Mouse (Mus musculus) cortical plate, adult 2 months (tissue): ENCODE data around the gene Tnr. TPM values are rescaled to one million over a fixed set of nuclear protein-coding genes. Genes with fewer than 3 reads are reported as not detected.

Experiments
- H3K27ac ChIP-seq: fragments of 200-500 bp; 2 replicates; pipeline ENCODE4 v1.5.1; 2012; ENCODE audit warnings: low read length, control low read depth, inconsistent platforms; ENCODE audit not compliant: insufficient read depth
- H3K4me1 ChIP-seq: fragments of 200-500 bp; 2 replicates; pipeline ENCODE4 v1.6.1; 2011; ENCODE audit warnings: low read length; ENCODE audit not compliant: control insufficient read depth, insufficient read depth
- H3K4me3 ChIP-seq: fragments of 200-500 bp; 2 replicates; pipeline ENCODE4 v1.5.1; 2011; ENCODE audit warnings: mild to moderate bottlenecking, low read length, control low read depth; ENCODE audit not compliant: insufficient read depth
- CTCF ChIP-seq: fragments of 200-500 bp; IDR thresholded peaks from 2 replicates; pipeline ENCODE4 v1.5.1; 2011; ENCODE audit warnings: mild to moderate bottlenecking, control low read depth, low read length; ENCODE audit not compliant: insufficient read depth; ENCODE audit errors: extremely low read depth
- POLR2A ChIP-seq: fragments of 200-500 bp; IDR thresholded peaks from 2 replicates; pipeline ENCODE4 v1.6.1; 2011; ENCODE audit warnings: mild to moderate bottlenecking, low read length, control low read depth; ENCODE audit not compliant: insufficient read depth; ENCODE audit errors: extremely low read depth
- polyA plus RNA-seq: library from polyadenylated mRNA; depleted of rRNA; stranded (reverse); fragments of >200 nt; gene quantifications from 2 replicates; pipeline ENCODE4 v1.2.3, GENCODE M21; 2012

Gene Tnr
- polyA plus RNA-seq, 1 experiment = 32.1 TPM

DNA sequence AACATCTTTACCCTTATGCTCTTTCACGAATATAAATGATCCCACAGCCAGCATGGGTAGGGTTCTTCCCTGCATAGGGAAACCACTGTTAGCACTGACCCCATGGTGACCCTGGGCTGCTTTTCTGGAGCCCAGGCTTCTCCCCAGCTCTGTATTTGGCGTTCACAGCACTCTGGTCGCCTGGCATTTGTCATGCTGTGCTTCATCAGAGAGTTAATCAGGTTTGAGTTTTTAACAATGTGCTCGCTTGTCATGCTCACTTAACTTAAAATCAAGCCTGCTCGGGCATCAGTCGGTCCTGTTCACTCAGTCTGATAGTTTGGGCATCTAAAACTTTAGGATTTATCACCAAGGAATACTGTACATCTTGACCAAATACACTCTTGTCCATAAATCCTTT lies 227.3 kb downstream of the Tnr start:
- no peaks in the 10 kb centered on the region for H3K4me1 ChIP-seq
- H3K27ac ChIP-seq = no peak overlapping the region
- no peak overlapping the region for H3K4me3 ChIP-seq
- TF ChIP-seq CTCF (no peak), POLR2A (no peak)

DNA sequence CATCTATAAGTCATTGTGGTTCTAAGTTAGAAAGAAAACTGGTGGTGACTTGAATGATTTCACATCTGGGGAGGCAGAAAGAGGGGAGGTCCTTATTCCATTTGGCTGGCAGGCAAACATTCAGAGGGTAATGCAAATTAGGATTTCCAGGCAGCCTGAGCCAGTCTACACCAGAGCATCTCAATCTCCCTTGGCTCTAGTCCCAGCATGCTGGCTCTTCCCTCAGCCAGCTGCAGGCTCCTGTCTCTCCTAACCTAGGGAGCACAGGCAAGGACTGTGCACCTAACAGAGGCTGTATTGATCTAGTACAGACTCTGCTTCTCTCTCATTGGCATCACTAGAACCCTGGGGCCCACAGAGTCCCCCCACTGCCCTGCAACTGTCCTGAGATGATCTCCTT lies 237.4 kb downstream of the Tnr start:
- Histone ChIP-seq H3K4me3 (no peak overlapping the region), H3K27ac (no peak overlapping the region), H3K4me1 (no peaks in the 10 kb centered on the region)
- TF ChIP-seq POLR2A (no peak), CTCF (no peak)

DNA sequence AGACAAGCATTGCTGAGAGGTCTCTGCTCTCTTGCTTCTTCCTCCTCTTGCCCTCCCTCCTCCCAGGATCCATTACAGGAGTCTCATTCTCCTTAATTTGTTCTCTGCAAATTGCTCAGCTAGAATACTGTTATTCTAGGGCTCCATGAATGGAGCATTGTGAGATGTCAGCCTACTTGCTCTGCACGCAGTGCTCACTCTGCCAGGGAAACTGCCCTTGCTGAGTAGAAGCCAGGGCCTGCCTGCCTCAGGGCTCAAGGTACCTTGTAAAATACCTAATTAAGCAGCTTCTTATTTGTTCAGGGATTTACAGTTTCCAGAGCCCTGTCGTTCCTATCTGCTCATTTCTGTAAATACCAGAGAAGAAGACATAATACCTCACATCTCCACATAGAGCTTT lies 240.3 kb downstream of the Tnr start:
- Histone ChIP-seq H3K4me1 (no peaks in the 10 kb centered on the region), H3K4me3 (no peak overlapping the region), H3K27ac (no peak overlapping the region)
- TF ChIP-seq CTCF (no peak), POLR2A (no peak)

DNA sequence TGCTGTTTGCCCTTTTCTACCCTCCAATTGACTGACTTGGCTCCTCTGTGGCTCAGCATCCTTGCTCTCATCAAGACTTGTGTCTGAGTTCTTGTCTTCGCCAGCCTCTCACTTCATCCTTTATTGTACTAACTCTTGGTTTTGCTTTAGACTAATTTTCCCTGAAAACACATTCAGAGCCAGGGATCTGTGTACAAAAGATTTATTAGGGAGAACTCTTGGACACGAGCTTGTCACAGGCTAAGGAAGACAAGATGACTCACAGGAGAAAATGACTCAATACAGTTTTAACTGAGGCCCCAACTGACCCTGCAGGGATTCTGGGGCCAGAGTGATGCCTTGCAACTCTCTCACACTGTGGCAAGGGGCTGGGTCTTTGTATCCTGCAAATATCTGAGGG lies 241.3 kb downstream of the Tnr start:
- no peak for TF ChIP-seq CTCF
- no peak for TF ChIP-seq POLR2A
- Histone ChIP-seq H3K4me1 (no peaks in the 10 kb centered on the region), H3K27ac (no peak overlapping the region), H3K4me3 (no peak overlapping the region)

DNA sequence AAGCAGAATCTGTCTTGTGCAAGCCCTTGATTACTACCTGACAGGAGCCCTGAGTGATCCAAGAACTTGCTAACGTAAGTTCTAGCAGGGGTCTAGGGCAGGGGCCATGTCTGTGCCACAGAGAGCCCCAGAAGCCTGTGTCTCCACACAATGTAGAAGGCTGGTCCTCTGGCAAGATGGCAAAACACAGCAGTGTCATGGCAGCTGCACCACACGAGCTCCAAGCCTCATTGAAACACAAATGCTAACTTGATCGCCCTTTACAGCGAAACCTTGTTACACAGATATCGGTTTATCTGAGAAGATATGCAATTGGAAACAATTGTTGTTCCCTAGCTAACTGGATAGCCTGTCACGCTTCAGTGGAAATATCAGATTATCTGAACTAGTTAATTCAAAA lies 246.4 kb downstream of the Tnr start:
- Histone ChIP-seq H3K4me1 (peaks cover 14% of the 10 kb centered on the region), H3K4me3 (no peak overlapping the region), H3K27ac (no peak overlapping the region)
- TF ChIP-seq POLR2A (no peak), CTCF (no peak)

DNA sequence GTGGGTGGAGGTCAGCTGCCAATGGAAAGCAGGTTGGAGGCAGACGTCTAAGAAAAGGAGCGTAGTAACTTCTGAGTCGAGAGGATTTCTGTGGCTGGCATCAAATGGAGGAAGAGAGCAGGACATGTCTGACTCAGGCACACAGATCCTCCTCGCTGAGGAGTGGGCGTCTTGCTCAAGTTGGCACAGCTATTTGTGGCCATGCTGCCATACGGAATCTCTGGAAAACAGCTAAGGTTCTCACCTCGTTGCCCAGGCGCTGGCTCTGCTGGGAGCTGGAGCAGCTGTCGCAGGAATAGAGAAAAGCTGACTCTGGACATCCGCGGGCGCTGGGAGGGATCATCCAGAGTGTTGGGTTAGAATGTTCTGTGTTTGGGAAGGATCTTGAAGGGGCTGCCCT lies 250.1 kb downstream of the Tnr start:
- peaks cover 14% of the 10 kb centered on the region for H3K4me1 ChIP-seq
- no peak for TF ChIP-seq CTCF
- TF ChIP-seq POLR2A = no peak
- no peak overlapping the region for H3K4me3 ChIP-seq
- no peak overlapping the region for H3K27ac ChIP-seq

DNA sequence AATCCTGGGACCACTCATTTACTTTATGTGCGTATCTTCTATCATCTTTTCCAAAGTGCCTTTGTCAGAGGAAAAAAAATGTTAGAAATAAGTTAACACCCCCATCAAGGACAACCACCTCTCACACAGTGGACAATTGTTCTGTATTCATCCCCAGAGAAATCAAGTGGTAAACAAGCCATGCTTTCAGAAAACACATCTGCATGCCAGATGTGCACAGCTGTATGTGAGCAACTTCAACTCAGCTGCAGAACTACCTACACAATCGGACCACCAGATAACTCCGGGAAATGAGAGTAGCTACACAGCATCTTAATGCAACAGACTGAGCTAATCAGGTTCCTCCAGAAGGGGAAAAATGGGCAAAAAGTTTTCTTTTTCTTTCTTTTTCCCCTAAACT lies 251.6 kb downstream of the Tnr start:
- H3K4me3 ChIP-seq = no peak overlapping the region
- no peak for TF ChIP-seq CTCF
- no peak for TF ChIP-seq POLR2A
- no peak overlapping the region for H3K27ac ChIP-seq
- H3K4me1 ChIP-seq = peaks cover 14% of the 10 kb centered on the region

DNA sequence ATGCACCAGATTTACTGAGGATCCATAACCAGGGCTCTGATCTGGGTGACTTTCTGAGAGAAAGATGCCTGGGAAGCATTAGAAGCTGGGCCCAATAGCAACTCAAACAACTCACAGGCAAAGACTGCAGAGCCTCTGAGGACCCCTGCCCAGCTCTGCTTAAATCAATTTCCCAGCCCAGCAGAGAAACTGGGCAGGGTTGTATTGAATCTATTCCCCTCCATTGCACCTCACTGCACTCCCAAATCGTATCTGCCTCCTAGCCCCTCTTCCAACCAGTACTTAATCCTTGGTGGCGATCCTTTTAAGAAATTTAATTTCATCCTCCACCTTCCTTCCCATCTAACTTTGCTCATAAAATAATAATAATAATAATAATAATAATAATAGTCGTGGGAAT lies 253.5 kb downstream of the Tnr start:
- TF ChIP-seq POLR2A (no peak), CTCF (no peak)

DNA sequence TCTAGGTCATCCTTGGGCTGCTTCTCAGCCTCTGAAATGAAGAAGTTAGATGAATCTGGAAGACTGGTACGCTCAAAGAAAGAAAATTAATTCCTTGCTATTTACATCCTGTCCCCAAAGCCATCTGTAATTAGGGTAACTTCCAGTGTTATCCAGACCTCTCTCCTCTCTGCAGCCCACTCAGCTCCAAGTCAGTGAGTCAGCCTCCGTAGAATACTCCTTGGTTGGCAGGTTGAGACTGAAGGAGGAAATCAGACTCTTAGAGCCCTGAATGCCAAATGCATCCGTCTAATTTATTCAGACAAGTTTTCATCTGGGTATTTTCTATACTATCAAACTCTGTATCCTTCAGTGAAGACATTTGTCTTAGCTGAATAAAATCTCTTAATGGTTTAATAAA lies 255.9 kb downstream of the Tnr start:
- TF ChIP-seq POLR2A (no peak), CTCF (no peak)
- H3K27ac ChIP-seq = no peak overlapping the region
- H3K4me1 ChIP-seq = peaks cover under 1% of the 10 kb centered on the region; the same call in 1 of the 2 replicates
- H3K4me3 ChIP-seq = no peak overlapping the region

More for the DNA sequence above, 253.5 kb downstream of the Tnr start:
- H3K27ac ChIP-seq = no peak overlapping the region
- H3K4me1 ChIP-seq = peaks cover 11% of the 10 kb centered on the region
- no peak overlapping the region for H3K4me3 ChIP-seq

DNA sequence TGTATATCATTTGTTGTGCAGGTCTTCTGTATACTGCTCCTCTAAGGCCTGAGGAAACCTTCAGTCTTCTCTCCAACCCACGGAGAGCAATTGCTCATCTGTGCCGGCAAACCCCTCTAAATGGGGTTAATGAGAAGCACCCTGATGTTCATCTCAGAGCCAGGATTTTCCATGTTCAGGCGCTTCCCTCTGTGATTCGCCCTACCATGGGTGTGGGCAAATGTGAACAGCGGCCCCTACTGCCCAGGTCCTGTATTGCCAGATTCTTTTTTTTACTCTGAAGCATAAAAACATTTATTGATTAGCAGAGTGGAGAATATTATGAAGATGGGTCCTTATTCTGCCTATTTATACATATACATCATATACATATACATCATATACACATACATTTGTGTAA lies 260.3 kb downstream of the Tnr start:
- Histone ChIP-seq H3K4me3 (no peak overlapping the region), H3K4me1 (peaks cover 1% of the 10 kb centered on the region; the same call in 1 of the 2 replicates), H3K27ac (no peak overlapping the region)
- TF ChIP-seq POLR2A (no peak), CTCF (peak; percentile 73)
